Mouse (Mus musculus): ENCODE data around the gene Rpp25. TPM values are rescaled to one million over a fixed set of nuclear protein-coding genes. Genes with fewer than 3 reads are reported as not detected.

The Rpp25 gene
- polyA plus RNA-seq, 1 experiment: 8.2 TPM

GRCm38 (mm10) chr9:57539550-57539949 lies 35.7 kb downstream of the Rpp25 start:
- WGBS: 81% methylated on average over 2 of the region's 2 CpGs
- no peak overlapping the region for H3K27ac ChIP-seq (ENCODE audit: control insufficient read depth, insufficient read depth, low read depth, low read length, poor library complexity)
- no peak overlapping the region for H3K4me3 ChIP-seq (replicated peaks; ENCODE audit: control insufficient read depth, low read depth, low read length)
- peaks cover 2% of the 10 kb centered on the region for H3K4me1 ChIP-seq (ENCODE audit: control insufficient read depth, insufficient read depth, low read length)
- no peak for TF ChIP-seq POLR2A (IDR thresholded peaks at IDR 0.05; ENCODE audit: borderline replicate concordance, control insufficient read depth, low read depth, low read length)
- TF ChIP-seq CTCF (IDR thresholded peaks at IDR 0.05; ENCODE audit: control insufficient read depth, insufficient read depth, low read length): no peak

GRCm38 (mm10) chr9:57541312-57541711 lies 37.5 kb downstream of the Rpp25 start:
- Histone ChIP-seq H3K27ac (ENCODE audit: control insufficient read depth, insufficient read depth, low read depth, low read length, poor library complexity) (no peak overlapping the region), H3K4me1 (ENCODE audit: control insufficient read depth, insufficient read depth, low read length) (peaks cover 2% of the 10 kb centered on the region), H3K4me3 (replicated peaks; ENCODE audit: control insufficient read depth, low read depth, low read length) (no peak overlapping the region)
- 3% methylated on average over 1 of the region's 1 CpGs for WGBS
- TF ChIP-seq POLR2A (IDR thresholded peaks at IDR 0.05; ENCODE audit: borderline replicate concordance, control insufficient read depth, low read depth, low read length) (no peak), CTCF (IDR thresholded peaks at IDR 0.05; ENCODE audit: control insufficient read depth, insufficient read depth, low read length) (no peak)

DNA sequence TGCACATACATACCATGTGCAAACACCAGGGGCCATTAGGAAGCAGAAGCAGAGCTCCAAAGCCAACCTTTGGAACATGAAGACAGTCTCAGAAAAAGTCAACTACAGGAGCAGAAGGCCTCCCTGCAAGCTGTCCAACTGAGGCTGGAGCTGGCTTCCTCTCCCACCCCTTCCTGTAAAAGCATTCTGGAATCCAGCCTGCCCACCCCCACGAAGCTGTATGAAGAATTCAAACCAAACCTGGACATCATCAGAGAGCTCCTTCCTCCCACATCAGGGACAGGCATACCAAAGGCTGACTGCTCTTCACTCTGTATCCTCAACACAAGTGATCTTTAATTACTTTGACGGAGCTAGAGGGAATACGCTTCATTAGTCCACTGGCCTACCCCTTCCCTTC lies 40.1 kb downstream of the Rpp25 start:
- Histone ChIP-seq H3K27ac (ENCODE audit: control insufficient read depth, insufficient read depth, low read depth, low read length, poor library complexity) (no peak overlapping the region), H3K4me3 (replicated peaks; ENCODE audit: control insufficient read depth, low read depth, low read length) (no peak overlapping the region), H3K4me1 (ENCODE audit: control insufficient read depth, insufficient read depth, low read length) (peaks cover 2% of the 10 kb centered on the region)
- 77% methylated on average over 3 of the region's 3 CpGs for WGBS
- no peak for TF ChIP-seq POLR2A (IDR thresholded peaks at IDR 0.05; ENCODE audit: borderline replicate concordance, control insufficient read depth, low read depth, low read length)
- no peak for TF ChIP-seq CTCF (IDR thresholded peaks at IDR 0.05; ENCODE audit: control insufficient read depth, insufficient read depth, low read length)

GRCm38 (mm10) chr9:57547287-57547686 lies 43.5 kb downstream of the Rpp25 start:
- Histone ChIP-seq H3K4me1 (ENCODE audit: control insufficient read depth, insufficient read depth, low read length) (peaks cover 3% of the 10 kb centered on the region; the same call in 1 of the 2 replicates), H3K4me3 (replicated peaks; ENCODE audit: control insufficient read depth, low read depth, low read length) (no peak overlapping the region), H3K27ac (ENCODE audit: control insufficient read depth, insufficient read depth, low read depth, low read length, poor library complexity) (no peak overlapping the region)
- 70% methylated on average over 5 of the region's 5 CpGs for WGBS
- TF ChIP-seq CTCF (IDR thresholded peaks at IDR 0.05; ENCODE audit: control insufficient read depth, insufficient read depth, low read length) (no peak), POLR2A (IDR thresholded peaks at IDR 0.05; ENCODE audit: borderline replicate concordance, control insufficient read depth, low read depth, low read length) (no peak)

DNA sequence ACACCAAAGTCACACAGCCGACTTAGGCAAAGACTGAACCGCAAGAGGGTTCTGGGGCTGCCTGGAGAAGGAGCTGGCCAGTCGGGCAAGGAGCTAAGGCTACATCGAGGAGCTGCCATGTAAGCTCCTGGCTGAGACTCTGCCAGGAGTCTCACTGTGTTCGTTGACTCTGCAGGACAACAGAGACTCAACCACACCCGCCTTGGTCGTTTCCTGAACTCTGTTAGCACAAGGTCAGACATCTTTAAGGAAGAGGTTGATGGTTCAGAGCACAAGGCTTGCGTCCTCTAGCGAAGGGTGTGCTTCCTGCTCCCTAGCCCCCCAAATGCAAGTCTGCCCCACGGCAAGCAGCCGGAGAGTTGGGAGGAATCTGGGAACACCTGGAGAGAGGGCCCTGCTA lies 44.0 kb downstream of the Rpp25 start:
- no peak overlapping the region for H3K4me3 ChIP-seq (replicated peaks; ENCODE audit: control insufficient read depth, low read depth, low read length)
- TF ChIP-seq CTCF (IDR thresholded peaks at IDR 0.05; ENCODE audit: control insufficient read depth, insufficient read depth, low read length): no peak
- TF ChIP-seq POLR2A (IDR thresholded peaks at IDR 0.05; ENCODE audit: borderline replicate concordance, control insufficient read depth, low read depth, low read length): no peak
- WGBS: 80% methylated on average over 11 of the region's 11 CpGs
- H3K4me1 ChIP-seq (ENCODE audit: control insufficient read depth, insufficient read depth, low read length): peaks cover 3% of the 10 kb centered on the region; the same call in 1 of the 2 replicates
- H3K27ac ChIP-seq (ENCODE audit: control insufficient read depth, insufficient read depth, low read depth, low read length, poor library complexity): no peak overlapping the region; the same call in 1 of the 2 replicates

DNA sequence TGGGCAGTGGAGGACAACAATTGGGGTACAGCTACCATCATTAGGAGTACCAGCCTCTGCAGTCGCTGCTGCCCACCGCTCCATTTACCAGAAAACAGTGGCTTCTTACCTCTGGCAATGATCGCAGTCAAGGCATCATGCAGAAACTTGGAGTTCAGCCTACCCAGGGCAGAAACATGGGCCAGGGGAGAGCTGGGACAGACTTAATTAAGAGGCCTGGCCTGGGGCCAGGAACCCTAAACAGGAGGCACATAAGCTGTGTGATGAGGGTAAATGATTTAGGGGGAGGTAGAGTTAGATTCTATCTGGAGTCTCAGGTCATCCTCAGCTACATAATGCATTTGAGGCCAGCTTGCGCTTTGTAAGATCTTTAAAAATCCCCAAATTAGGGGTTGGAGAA lies 45.4 kb downstream of the Rpp25 start:
- no peak overlapping the region for H3K27ac ChIP-seq (ENCODE audit: control insufficient read depth, insufficient read depth, low read depth, low read length, poor library complexity)
- TF ChIP-seq POLR2A (IDR thresholded peaks at IDR 0.05; ENCODE audit: borderline replicate concordance, control insufficient read depth, low read depth, low read length) (no peak), CTCF (IDR thresholded peaks at IDR 0.05; ENCODE audit: control insufficient read depth, insufficient read depth, low read length) (no peak)
- 93% methylated on average over 4 of the region's 4 CpGs for WGBS
- peaks cover 3% of the 10 kb centered on the region; the same call in 1 of the 2 replicates for H3K4me1 ChIP-seq (ENCODE audit: control insufficient read depth, insufficient read depth, low read length)
- no peak overlapping the region for H3K4me3 ChIP-seq (replicated peaks; ENCODE audit: control insufficient read depth, low read depth, low read length)

- no peak for TF ChIP-seq POLR2A (IDR thresholded peaks at IDR 0.05; ENCODE audit: borderline replicate concordance, control insufficient read depth, low read depth, low read length)
- TF ChIP-seq CTCF (IDR thresholded peaks at IDR 0.05; ENCODE audit: control insufficient read depth, insufficient read depth, low read length): no peak
- peaks cover 3% of the 10 kb centered on the region; the same call in 1 of the 2 replicates for H3K4me1 ChIP-seq (ENCODE audit: control insufficient read depth, insufficient read depth, low read length)
- no peak overlapping the region for H3K27ac ChIP-seq (ENCODE audit: control insufficient read depth, insufficient read depth, low read depth, low read length, poor library complexity)
- whole genome bisulfite sequencing: 85% methylated on average over 11 of the region's 11 CpGs
- no peak overlapping the region for H3K4me3 ChIP-seq (replicated peaks; ENCODE audit: control insufficient read depth, low read depth, low read length)
Observed at GRCm38 (mm10) chr9:57550126-57550862, 46.5 kb downstream of the Rpp25 start.

GRCm38 (mm10) chr9:57552139-57552887 lies 48.5 kb downstream of the Rpp25 start, which contains the start of gene Mpi:
TSS of gene Mpi (minus strand) at chr9:57552763.
- Histone ChIP-seq H3K27ac (ENCODE audit: control insufficient read depth, insufficient read depth, low read depth, low read length, poor library complexity) (no peak within 1 kb of the TSS), H3K4me3 (replicated peaks; ENCODE audit: control insufficient read depth, low read depth, low read length) (peak within 1 kb of the TSS; percentile 84), H3K4me1 (ENCODE audit: control insufficient read depth, insufficient read depth, low read length) (peaks cover 3% of the 10 kb centered on the region; the same call in 1 of the 2 replicates)
- TF ChIP-seq CTCF (IDR thresholded peaks at IDR 0.05; ENCODE audit: control insufficient read depth, insufficient read depth, low read length): no peak
- no peak for TF ChIP-seq POLR2A (IDR thresholded peaks at IDR 0.05; ENCODE audit: borderline replicate concordance, control insufficient read depth, low read depth, low read length)
- under 1% methylated on average over 28 of the region's 28 CpGs for WGBS

All from bone marrow, adult 2 months (tissue).